Mouse (Mus musculus) retina, postnatal 1 day (tissue): ENCODE measurements around the gene Cops2.

Experiments used
- DNase-seq: peaks from one replicate; pipeline ENCODE4 v3.0.0-alpha.2; 2012

The Cops2 gene

DNA sequence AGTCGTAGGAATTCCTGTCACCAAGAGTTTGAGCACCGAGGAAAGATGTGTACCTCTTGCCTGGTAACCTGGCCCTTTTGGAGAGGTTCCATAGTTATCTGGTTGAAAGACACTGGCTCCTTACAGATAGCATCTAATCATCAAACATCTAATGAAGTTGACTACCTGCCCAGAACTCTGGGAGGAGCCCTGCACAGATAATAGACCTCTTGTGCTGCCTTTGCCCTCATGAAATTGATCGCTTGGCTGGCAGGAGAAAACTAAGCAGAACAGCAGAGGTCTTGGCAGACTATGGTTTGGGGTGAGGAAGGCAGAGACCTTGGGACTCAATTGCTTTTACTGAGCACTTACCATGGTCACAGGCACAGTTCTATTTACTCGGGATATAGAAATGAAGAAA is 38.5 kb downstream of the Cops2 start:
- DNase-seq: no peak

DNA sequence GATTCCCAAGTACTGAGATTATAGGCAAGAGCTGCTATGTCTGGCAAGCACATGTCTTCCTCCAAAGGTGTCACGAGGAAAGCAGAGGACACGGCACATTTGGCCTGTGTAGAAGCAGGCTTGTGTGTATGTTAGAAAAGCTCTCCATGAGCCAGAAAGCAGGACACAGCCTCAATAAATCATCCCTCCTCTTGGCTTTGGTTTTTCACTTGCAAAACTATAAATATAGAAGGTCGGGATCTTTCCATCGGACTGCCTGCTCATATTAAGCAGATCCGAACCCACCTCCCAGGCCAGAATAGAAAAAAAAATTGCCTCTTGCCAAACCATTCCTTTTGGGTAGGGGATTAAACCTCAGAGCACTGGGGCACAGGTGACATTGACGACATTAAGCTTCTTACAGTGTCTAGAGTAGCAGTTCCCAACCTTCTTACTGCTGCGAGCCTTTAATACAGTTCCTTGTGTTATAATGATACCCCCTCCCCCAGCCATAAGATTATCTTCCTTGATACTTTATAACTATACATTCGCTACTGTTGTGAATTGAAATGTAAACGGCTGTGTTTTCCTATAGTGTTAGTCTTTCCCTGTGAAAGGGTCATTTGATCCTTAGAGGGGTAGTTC is 44.9 kb downstream of the Cops2 start:
- peak; percentile 16 for DNase-seq

- no peak for DNase-seq
These were observed 47.6 kb downstream of the Cops2 start for GRCm38 (mm10) chr2:125811332-125811731.

GRCm38 (mm10) chr2:125809551-125809950 is 49.4 kb downstream of the Cops2 start:
- DNase-seq: no peak

DNA sequence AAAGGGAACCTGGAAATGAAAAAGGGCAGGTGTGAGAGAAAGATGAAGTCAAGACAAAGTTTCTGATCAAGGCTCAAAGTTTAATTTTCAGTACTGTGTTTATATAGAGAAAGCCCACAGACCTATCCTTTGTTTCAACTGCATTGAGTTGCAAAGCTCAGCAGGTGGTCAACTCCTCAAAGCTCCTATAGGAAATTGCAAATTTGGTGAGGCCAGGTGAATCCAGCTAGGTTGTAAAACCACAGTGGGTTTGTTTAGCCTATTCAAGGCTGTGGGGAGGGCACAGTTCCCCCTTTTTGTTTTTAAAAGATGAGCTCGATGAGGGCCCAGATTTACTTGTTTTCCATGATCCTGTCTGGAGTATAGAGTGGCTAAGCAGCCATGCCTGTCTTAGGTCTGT is 53.1 kb downstream of the Cops2 start:
- no peak for DNase-seq

- DNase-seq: no peak
These were observed 57.0 kb downstream of the Cops2 start for GRCm38 (mm10) chr2:125801947-125802346.

- DNase-seq: no peak
These were observed 57.9 kb downstream of the Cops2 start for GRCm38 (mm10) chr2:125801038-125801437.

GRCm38 (mm10) chr2:125800428-125800827 is 58.5 kb downstream of the Cops2 start:
- DNase-seq: no peak

DNA sequence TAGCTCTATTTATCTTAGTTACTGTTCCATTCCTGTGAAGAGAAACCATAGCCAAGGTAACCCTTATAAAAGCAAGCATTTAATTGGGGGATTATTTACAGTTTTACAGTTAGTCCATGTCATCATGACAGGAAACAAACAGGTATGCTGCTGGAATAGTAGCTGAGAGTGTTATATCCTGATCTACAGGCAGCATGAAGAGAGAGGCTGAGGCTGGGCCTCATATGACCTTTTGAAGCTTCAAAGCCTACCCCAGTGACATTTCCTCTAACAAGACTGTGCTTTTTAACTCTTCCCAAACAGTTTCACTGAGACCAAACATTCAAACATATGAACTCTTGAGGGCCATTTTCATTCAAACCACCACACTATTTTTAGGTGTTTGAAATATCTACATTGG is 61.1 kb downstream of the Cops2 start:
- no peak for DNase-seq

GRCm38 (mm10) chr2:125795118-125795517 is 63.8 kb downstream of the Cops2 start:
- no peak for DNase-seq

- DNase-seq: no peak
These were observed 64.8 kb downstream of the Cops2 start for GRCm38 (mm10) chr2:125794166-125794565.

DNA sequence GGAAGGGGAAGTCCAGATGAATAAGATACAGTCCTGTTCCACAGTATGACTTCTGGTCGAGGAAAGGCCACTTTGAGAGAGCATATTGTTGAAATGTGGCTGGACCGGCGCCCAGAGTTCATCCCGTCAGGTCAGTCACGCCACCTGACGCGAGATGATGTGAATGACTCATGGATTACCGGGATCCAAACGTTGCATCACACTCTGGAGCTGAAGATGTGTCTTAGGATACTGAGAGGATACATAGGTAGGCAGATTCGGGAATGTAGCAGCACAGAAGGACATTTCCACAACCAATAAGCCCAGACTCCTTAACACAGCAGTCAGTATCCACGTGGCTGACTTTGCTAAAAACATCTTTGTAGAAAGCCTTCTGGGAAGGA is 66.1 kb downstream of the Cops2 start:
- no peak for DNase-seq

GRCm38 (mm10) chr2:125792144-125792878 is 66.6 kb downstream of the Cops2 start:
- DNase-seq: no peak

- DNase-seq: no peak
These were observed 67.5 kb downstream of the Cops2 start for GRCm38 (mm10) chr2:125791485-125791885.

- DNase-seq: no peak
These were observed 68.7 kb downstream of the Cops2 start for GRCm38 (mm10) chr2:125790242-125790641.

DNA sequence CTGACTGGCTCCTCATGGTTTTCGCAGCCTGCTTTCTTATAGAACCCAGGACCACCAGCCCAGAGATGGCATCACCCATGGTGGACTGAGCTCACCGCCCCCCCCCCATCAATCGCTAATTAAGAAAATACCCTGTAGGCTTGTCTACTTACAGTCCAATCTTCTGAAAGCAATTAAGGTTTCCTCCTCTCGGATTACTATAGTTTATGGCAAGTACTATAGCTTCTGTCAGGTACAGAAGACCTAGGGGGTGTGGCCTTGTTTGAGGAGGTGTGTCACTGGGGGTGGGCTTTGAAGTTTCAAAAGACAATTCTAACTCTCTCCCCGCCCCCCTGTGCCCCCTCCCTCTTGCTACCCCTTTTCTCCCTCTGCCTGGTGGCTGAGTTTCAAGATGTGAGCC is 69.7 kb downstream of the Cops2 start:
- no peak for DNase-seq

DNA sequence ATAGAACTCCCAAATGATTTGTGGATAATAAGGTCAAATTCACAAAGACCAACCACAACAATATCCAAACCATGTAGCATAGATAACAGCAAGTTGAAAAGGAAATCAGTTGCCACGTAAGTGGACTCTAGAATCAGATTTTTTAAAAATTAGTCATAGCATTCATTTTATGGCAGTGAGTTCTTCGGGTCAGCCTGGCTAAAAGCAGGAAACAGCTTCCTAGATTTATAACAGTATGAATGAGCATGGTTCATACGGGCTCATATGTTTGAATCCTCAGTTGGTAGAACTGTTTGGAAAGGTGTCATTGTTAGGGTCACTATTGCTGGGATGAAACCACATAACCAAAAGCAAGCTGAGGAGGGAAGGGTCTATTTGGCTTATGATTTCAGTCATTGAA is 70.2 kb downstream of the Cops2 start:
- DNase-seq: no peak

DNA sequence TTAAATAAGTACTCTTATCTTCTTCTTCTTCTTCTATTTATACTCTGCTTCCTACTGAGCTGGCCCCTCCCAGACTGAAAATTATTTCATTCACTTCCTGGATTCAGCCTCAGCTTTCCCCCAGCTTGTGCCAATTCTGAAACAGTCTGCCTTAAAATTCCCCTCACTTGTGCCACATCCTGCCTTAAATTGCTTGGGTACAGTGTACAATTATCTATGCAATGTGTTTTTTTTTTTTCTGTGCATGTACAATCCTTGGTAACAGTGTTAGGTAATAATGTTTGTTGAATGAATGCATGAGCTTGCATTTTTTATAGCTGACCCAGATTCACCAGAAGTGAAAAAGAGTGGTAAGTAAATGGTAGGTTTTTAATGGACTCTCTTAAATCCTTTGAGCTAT is 70.6 kb downstream of the Cops2 start:
- no peak for DNase-seq

DNA sequence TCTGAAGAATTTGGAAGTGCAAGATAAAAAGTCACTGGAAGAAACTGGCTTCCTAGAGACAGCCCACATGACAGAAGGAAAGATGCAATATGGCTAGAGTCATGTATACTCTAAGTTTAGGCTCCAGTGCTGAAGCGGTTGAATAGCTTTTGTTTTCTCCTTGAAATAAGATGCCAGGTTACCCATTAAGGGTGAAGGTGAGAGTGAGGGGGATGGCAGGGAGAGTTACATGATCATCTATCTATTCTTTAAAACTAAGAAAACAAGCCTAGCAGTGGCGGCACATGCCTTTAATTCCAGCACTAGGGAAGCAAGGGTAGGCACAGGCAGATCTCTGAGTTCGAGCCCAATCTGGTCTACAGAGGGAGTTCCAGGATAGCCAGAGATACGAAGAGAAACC is 73.9 kb downstream of the Cops2 start:
- DNase-seq: no peak

DNA sequence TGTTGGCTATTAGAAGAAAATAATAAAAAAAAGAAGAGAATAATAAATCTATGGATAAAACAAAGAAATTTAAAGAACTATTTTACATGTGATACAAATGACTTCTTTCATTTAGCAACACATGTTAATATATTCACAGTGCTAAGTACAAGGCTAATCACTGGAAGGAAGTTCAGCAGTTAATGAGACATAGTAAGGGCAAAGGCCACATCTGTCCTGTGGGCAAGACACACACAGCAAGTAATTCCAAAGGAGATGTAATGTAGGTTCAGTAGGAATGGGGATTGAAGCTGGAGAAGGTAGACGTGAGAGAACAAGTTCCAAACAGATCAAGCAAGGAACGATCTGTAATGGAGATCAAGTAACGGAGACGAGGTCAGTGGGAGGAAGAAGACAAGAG is 74.5 kb downstream of the Cops2 start:
- DNase-seq: no peak

- DNase-seq: peak; percentile 16
These were observed 75.1 kb downstream of the Cops2 start for GRCm38 (mm10) chr2:125783868-125784267.

DNA sequence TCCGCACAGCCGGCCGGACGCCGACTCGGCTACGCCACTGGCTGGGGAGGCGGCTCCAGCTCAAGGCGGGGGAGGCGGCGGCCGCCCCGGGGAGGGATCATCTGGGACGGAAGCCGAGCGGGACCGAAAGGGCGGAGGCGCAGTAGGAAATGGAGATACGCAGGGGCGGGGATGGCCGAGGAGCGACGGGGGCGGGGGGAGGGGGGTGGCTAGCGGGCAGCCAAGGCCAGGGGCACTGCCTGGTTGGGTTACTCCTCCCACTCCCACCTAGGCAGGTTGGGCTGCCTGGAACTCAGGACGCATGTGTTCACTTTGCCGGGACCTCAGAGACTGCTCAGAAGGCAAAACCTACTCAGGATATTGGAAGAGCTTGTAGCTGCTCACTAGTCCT is 76.2 kb downstream of the Cops2 start, which contains the start of gene Secisbp2l:
Gene Secisbp2l (minus strand): TSS at position 152 of the 391 bp plus-strand sequence.
- DNase-seq: peak; percentile 95

DNA sequence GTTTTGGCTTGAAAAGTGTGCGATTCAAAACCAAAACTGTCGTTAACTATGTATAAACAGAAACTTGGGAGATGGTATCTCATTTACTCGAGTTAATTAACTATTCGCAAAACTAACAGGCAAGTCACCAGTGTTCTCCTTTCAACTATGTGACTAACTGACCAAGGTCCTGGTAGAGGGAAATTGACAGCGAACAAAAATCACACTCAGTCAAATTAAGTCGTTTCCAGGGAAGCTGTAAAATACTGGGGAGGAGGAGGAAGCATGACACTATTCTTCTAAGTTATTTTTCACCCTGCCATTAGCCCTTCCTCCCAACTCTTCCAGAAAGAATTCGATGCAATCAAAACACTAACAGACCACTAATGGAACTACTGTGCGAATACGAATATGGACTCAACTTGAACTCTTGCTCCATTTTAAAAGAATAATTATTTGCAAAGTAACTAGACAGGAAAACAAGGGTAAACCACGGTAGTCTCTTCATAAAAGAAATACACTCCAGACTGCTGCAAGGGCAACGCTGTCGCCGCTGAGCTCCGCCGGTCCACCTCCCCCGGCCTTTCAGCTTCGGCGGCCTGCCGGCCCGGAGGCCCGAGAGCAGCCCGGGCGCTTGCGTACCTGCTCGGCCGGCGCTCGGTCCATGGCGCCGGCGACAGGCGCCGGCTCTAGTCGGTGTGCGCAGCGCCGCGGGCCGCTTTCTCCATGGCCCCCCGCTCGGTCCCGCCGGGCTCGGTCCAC is 76.8 kb downstream of the Cops2 start:
- no peak for DNase-seq

GRCm38 (mm10) chr2:125781006-125781405 is 77.9 kb downstream of the Cops2 start:
- no peak for DNase-seq
